Mouse (Mus musculus) lung, adult 2 months (tissue): Measurements from ENCODE around the gene Dok5.

Source experiments
- CTCF ChIP-seq: fragments of 200-500 bp; IDR thresholded peaks from 2 replicates; pipeline ENCODE4 v1.5.1; 2011; ENCODE audit warnings: mild to moderate bottlenecking, low read length, control low read depth; ENCODE audit not compliant: insufficient read depth
- POLR2A ChIP-seq: fragments of 200-500 bp; IDR thresholded peaks from 2 replicates; pipeline ENCODE4 v1.6.1; 2011; ENCODE audit warnings: low read depth, mild to moderate bottlenecking, control low read depth, low read length, borderline replicate concordance; ENCODE audit errors: extremely low read depth

- no peak for TF ChIP-seq CTCF
- no peak for TF ChIP-seq POLR2A
Observed at GRCm38 (mm10) chr2:170712658-170713285, 18.8 kb upstream of the Dok5 start.
